Mouse (Mus musculus): ENCODE measurements around the gene Tgif2.

GRCm38 (mm10) chr2:156874760-156875510 is 35.1 kb downstream of the Tgif2 start:
- no peak for TF ChIP-seq CTCF (IDR thresholded peaks at IDR 0.05; ENCODE audit: control insufficient read depth, insufficient read depth, insufficient replicate concordance, low read depth, low read length)
- TF ChIP-seq POLR2A (IDR thresholded peaks at IDR 0.05; ENCODE audit: control insufficient read depth, low read depth, low read length): no peak
